Comparison of ENCODE assay signal across 23 mouse cellular contexts in genomic region chr14:106763089-106763605, GRCm38 (mm10).
"Had no signal": no experiment of that assay in that cellular context is flagged by ENCODE, and none has a peak within 500 bp of the region (broad histone marks: within the 10 kb centered on the region; RNA-seq: fewer than 3 reads in every experiment).

No protein-coding gene starts in this region.

- H3K27me3 ChIP-seq: heart, embryonic 13.5 days; heart, embryonic 15.5 days; limb, embryonic 13.5 days; limb, embryonic 15.5 days; liver, embryonic 12.5 days had no signal

- DNase-seq: gastrocnemius, adult 2 months; gastrocnemius, postnatal 10 days; gastrocnemius, postnatal 25 days; heart, adult 18-20 months; heart, postnatal 14 days; heart, postnatal 36 days; kidney, adult 11 months; kidney, adult 2 months; kidney, postnatal 10 days; kidney, postnatal 25 days; kidney, postnatal 4 days; left cerebral cortex, postnatal 4 days had no signal

- H3K27ac ChIP-seq: gastrocnemius, adult 2 months; heart, embryonic 10.5 days; heart, embryonic 13.5 days; heart, embryonic 15.5 days; hindbrain, embryonic 14.5 days; layer of hippocampus, adult 2 months; limb, embryonic 13.5 days; limb, embryonic 15.5 days; liver, embryonic 12.5 days; liver, embryonic 14.5 days had no signal

- H3K9me3 ChIP-seq: heart, embryonic 10.5 days; heart, embryonic 13.5 days; heart, embryonic 15.5 days; limb, embryonic 13.5 days; limb, embryonic 15.5 days; liver, embryonic 12.5 days had no signal

- H3K9ac ChIP-seq: heart, embryonic 13.5 days; heart, embryonic 15.5 days; hindbrain, embryonic 14.5 days; limb, embryonic 13.5 days; limb, embryonic 15.5 days; liver, embryonic 12.5 days; liver, embryonic 14.5 days had no signal

- ATAC-seq: hindbrain, embryonic 16.5 days; intestine, embryonic 16.5 days; liver, embryonic 12.5 days had no signal

- H3K4me1 ChIP-seq: heart, embryonic 10.5 days; heart, embryonic 15.5 days; limb, embryonic 13.5 days; limb, embryonic 15.5 days; liver, embryonic 12.5 days had no signal

- H3K4me2 ChIP-seq: heart, embryonic 13.5 days; heart, embryonic 15.5 days; hindbrain, embryonic 14.5 days; limb, embryonic 13.5 days; limb, embryonic 15.5 days; liver, embryonic 12.5 days had no signal

- H3K4me3 ChIP-seq: gastrocnemius, adult 2 months; heart, embryonic 10.5 days; heart, embryonic 13.5 days; heart, embryonic 15.5 days; layer of hippocampus, adult 2 months; limb, embryonic 13.5 days; limb, embryonic 15.5 days; liver, embryonic 12.5 days had no signal

- H3K36me3 ChIP-seq: heart, embryonic 10.5 days; heart, embryonic 13.5 days; heart, embryonic 15.5 days; limb, embryonic 13.5 days; limb, embryonic 15.5 days; liver, embryonic 12.5 days had no signal
